Mouse (Mus musculus): ENCODE measurements at regions not wholly inside any gene's neighbourhood (a gene's known extent, or its start where the extent isn't known, plus 50 kb on each side); places are given as distances from the start of the nearest gene placed in this dataset.

DNA sequence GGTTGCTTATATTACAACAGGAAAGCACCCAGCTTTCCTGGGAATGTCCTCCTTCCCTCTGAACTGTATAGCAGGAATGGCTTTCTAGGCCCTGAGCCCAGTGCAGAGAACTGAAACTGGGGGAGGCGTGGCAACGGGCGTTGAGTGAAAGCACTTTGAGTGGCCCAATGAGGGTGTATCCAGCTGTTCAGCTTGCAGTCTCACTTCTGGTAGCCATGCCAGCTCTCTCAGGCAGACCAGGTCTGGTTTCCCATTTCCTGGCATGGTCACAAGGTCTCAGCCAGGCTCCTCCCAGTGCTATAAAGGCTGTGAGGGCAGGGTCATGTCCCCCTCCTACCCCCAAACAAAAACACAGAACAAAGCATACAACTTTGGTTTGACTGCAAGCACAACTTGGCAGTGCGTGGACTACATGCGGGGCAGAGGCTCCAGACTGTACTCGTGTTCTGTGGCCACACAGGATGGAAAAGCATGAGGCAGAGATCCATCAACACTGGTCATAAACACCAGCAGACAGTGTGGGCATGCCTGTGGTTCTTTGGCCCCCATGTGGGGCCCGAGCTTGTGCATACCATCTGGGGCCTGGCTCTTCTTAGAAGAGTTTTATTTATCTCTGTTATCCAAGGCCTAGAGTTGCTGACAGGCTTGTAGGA lies 69.1 kb upstream of the Thpo start:
- TF ChIP-seq MAFK (IDR thresholded peaks at IDR 0.05; ENCODE audit: insufficient read depth, low read depth, low read length) (no peak), ZC3H11A (IDR thresholded peaks at IDR 0.05; ENCODE audit: borderline replicate concordance, low read depth, low read length) (no peak)
